Mouse (Mus musculus) forebrain, embryonic 10.5 days (tissue): ENCODE measurements around the gene Olfr56. TPM values are rescaled to one million over a fixed set of nuclear protein-coding genes. Genes with fewer than 3 reads are reported as not detected.
"Not testable (repeated sequence)": the region's sequence is repeated elsewhere in the genome, so short reads cannot be mapped to it uniquely, and the experiment has no call there.

Experiments
- DNase-seq: peaks from one replicate; pipeline ENCODE4 v3.0.0-alpha.2; 2017; ENCODE audit warnings: low spot score; ENCODE audit errors: extremely low spot score
- H3K27ac ChIP-seq: fragments of 300-500 bp; sonication (generic); 2 replicates; pipeline ENCODE4 v1.5.1; 2016; ENCODE audit warnings: mild to moderate bottlenecking
- H3K27me3 ChIP-seq: fragments of 300-500 bp; sonication (generic); 2 replicates; pipeline ENCODE4 v1.6.1; 2016; ENCODE audit warnings: mild to moderate bottlenecking; ENCODE audit not compliant: poor library complexity, severe bottlenecking
- H3K36me3 ChIP-seq: fragments of 300-500 bp; sonication (generic); replicated peaks from 2 replicates; pipeline ENCODE4 v1.6.1; 2016; ENCODE audit warnings: mild to moderate bottlenecking, moderate library complexity
- H3K4me1 ChIP-seq: fragments of 300-500 bp; sonication (generic); 2 replicates; pipeline ENCODE4 v1.6.1; 2016
- H3K4me3 ChIP-seq: fragments of 300-500 bp; sonication (generic); 2 replicates; pipeline ENCODE4 v1.5.1; 2016; ENCODE audit warnings: mild to moderate bottlenecking, moderate library complexity
- H3K9me3 ChIP-seq: fragments of 300-500 bp; sonication (generic); 2 replicates; pipeline ENCODE4 v1.6.1; 2016; ENCODE audit warnings: mild to moderate bottlenecking, moderate library complexity
- WGBS: fragments of 180-500 bp; shearing (Covaris S2); methylation state at CpG from one replicate; pipeline ENCODE4 v1.1.7; 2016; 5-methylcytosine and 5-hydroxymethylcytosine counted together
- polyA plus RNA-seq: library from polyadenylated mRNA; unstranded; fragments of >200 nt; fragmentation: Nextera tagmentation; extraction: Ambion mirVana; gene quantifications from 2 replicates; pipeline ENCODE4 v1.2.1, GENCODE M21; 2016

The Olfr56 gene
- not detected in 2 replicates for polyA plus RNA-seq

DNA sequence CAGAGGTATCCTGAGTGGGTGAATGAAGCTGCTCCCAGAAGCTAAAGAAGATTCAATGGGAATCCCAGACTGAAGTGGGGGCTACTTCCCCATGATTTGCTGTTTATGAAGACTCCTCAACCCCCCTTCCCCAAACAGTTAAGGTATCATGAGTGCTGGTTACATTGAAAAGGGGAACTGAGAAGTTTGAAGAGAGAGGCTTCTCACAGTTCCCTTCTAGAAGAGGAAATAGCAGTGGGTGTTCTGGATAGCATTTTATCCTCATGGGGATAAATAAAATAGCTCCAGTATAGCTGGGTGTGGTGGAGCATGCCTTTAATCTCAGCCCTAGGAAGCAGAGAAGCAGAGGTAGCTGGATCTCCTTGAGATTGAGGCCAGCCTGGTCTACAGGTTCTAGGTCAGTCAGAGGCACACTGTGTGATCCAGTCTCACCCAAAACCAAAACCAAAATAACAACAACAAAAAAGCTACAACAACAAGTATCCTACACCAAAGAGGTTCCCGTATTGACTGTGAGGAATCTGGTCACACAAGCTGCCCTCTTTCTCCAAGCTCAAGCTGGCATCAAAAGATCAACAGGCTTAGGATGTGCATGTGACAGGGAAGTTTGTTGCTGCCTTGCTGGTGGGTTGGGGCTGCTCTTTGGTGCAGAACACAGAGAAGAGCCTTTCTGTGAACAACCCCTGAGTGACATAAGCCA lies at the start of gene Olfr56:
Gene Olfr56 (plus strand): TSS at position 650 of the 700 bp plus-strand sequence.
- not testable (repeated sequence) for H3K27ac ChIP-seq, H3K27me3 ChIP-seq, H3K4me1 ChIP-seq, H3K36me3 ChIP-seq, DNase-seq, H3K9me3 ChIP-seq, H3K4me3 ChIP-seq
- no CpG with 5 or more reads among the region's 1 CpGs for WGBS

DNA sequence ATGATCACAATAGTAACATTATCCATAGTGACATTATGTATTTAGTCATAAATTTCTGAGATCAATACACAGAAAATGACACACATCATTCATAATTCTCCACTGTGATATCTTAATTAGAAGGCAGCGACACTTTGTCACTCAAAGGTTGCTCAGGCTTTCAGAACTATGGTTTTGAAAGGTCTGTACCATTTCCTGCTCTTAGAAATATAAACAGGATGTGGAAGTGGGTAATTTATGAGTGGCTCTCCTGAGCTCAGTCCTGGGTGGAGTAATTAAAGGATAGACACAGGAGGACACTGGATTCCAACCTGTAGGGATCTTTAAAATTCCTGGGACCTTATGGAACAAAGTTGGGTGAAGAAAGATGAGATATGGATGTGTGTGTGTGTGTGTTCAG lies 45.3 kb upstream of the Olfr56 start:
- not testable (repeated sequence) for DNase-seq, H3K36me3 ChIP-seq, H3K27me3 ChIP-seq, H3K4me1 ChIP-seq, H3K27ac ChIP-seq, H3K9me3 ChIP-seq, H3K4me3 ChIP-seq
- WGBS: 91% methylated on average over 1 of the region's 1 CpGs

DNA sequence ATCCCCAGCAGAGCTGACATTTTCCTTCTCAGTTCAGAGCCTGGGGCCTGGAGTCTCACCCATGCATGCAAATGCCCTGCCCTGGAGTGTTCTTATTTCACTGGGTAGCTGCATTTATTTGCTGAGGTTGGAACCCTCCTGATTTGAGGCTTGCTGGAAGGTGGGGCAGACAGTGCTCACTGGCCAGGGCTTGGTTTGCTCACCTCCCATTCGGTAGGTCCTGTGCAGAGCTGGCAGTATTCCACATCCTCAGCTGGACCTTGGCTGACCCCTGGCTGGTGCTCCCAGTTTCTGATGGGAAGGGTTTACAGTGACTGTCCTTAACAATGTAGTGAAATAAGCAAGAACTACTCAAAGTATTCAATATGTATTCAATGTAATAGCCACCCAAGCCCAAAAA lies 44.8 kb upstream of the Olfr56 start:
- H3K4me3 ChIP-seq, DNase-seq, H3K4me1 ChIP-seq, H3K27ac ChIP-seq, H3K36me3 ChIP-seq, H3K27me3 ChIP-seq, H3K9me3 ChIP-seq: not testable (repeated sequence)
- 72% methylated on average over 1 of the region's 1 CpGs for WGBS

DNA sequence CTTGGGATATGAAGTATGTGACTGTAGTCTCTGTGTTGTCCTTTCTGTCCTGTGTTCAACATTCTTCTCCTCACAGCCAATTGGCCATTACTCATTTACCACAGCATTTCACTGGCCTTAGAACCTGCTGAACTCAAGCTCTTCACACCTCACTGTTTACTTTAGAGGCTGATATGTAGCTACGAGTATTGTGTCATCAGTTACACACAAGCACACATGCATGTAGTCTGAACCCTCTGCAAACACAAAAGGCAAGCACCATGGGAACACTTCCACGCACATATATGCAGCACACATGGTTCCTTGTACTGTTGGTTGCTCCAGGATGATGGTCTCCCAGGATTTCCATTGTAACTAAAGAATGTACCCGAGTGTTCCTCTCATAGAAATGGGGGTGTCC lies 43.4 kb upstream of the Olfr56 start:
- DNase-seq, H3K27ac ChIP-seq, H3K36me3 ChIP-seq, H3K4me3 ChIP-seq, H3K9me3 ChIP-seq, H3K4me1 ChIP-seq, H3K27me3 ChIP-seq: not testable (repeated sequence)
- 100% methylated on average over 1 of the region's 3 CpGs for WGBS

DNA sequence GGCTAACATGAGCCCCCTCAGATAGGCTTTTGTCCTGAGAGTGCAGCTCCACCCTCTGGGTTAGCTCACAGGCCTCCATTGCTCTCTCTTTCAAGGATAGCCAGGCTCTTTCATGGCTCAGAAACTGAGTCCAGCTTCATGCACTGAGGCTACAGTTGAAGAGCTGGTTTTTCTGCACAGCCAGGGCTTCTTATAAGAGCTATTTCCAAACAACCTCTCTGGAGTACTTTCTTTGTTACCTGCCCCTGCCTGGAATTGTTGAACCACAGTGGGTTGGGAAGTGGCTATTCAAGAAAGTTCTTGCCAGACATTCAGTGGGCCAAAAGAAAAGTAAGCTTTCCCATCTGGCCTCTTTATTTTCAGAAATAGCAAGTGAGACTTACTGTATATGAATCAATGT lies 39.4 kb upstream of the Olfr56 start:
- H3K9me3 ChIP-seq, H3K27ac ChIP-seq, H3K36me3 ChIP-seq, H3K4me1 ChIP-seq, H3K27me3 ChIP-seq, H3K4me3 ChIP-seq, DNase-seq: not testable (repeated sequence)

DNA sequence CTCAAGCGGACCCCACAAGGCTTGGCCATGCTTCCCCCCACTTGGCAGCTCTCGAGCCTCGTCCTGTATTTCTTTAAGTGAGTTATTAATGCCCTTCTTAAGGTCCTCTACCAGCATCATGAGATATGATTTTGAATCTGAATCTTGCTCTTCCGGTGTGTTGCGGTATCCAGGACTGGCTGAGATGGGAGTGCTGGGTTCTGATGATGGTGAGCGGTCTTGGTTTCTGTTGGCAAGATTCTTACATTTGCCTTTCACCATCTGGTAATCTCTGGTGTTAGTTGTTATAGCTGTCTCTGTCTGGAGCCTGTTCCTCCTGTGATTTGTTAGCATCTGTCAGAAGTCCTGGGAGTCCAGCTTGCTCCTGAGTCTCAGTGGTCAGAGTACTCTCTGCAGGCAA lies 32.6 kb upstream of the Olfr56 start, which contains the start of gene Psme2b:
Gene Psme2b (minus strand): TSS at position 101 of the 400 bp plus-strand sequence.
- not testable (repeated sequence) for H3K4me3 ChIP-seq, H3K27me3 ChIP-seq, H3K27ac ChIP-seq, H3K36me3 ChIP-seq, H3K4me1 ChIP-seq, H3K9me3 ChIP-seq, DNase-seq
- WGBS: 93% methylated on average over 6 of the region's 6 CpGs

DNA sequence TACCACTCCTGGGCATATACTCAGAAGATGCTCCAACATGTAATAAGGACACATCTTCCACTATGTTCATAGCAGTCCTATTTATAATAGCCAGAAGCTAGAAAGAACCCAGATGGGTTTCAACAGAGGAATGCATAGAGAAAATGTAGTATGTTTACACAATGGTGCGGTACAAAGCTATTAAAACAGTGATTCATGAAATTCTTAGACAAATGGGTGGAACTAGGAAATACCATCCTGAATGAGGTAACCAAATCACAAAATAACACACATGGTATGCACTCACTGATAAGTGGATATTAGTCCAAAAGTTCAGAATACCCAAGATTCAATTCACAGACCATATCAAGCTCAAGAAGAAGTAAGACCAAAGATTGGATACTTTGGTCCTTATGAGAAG lies 4.0 kb upstream of the Olfr56 start:
- not testable (repeated sequence) for DNase-seq, H3K4me3 ChIP-seq, H3K27me3 ChIP-seq, H3K9me3 ChIP-seq, H3K36me3 ChIP-seq, H3K27ac ChIP-seq, H3K4me1 ChIP-seq
- WGBS: no CpG with 5 or more reads among the region's 1 CpGs

DNA sequence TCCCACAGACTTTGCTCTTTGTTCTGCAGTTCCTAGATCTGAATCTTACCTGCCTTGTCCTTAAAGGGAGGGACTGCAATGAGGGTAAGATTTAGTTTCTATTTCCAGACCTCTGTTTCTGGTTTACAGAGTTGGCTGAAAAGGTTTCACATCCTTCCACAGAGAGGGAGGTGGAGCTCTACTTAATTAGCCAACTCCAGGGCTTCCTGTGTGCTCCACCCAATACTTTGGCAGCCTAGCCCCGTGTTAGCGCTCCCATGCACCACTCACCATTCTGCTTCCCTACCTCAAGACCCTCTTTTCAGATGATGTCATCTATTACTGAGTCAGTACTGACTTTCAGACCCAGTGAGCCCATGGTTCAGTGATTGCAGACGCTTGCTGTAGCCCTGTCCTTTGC lies 562 bp downstream of the Olfr56 start, which contains the start of gene 9930111J21Rik1:
Gene 9930111J21Rik1 (minus strand): TSS at position 148 of the 400 bp plus-strand sequence.
- WGBS: no CpG with 5 or more reads among the region's 3 CpGs
- H3K9me3 ChIP-seq, H3K4me1 ChIP-seq, H3K27me3 ChIP-seq, DNase-seq, H3K36me3 ChIP-seq, H3K27ac ChIP-seq, H3K4me3 ChIP-seq: not testable (repeated sequence)

DNA sequence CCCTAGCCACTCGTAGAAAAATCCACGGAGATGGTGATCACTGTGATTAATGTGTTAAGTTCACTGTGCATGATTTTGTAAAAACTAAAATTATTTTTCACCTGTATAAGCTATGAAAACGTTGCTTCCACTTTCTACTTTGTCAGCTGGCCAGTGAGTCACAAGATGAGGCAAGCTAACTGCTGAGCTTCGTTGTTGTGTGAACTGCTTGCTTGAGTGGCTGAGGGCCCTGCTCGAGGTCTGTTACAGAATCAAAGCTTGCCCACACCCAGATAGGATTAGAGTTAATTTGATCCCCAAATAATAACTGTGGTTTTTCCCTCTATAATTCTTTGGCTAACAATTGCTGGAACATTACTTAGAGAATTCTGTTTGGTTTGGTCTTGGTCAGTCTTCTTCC lies 1.4 kb downstream of the Olfr56 start:
- H3K27me3 ChIP-seq: not testable (repeated sequence)

DNA sequence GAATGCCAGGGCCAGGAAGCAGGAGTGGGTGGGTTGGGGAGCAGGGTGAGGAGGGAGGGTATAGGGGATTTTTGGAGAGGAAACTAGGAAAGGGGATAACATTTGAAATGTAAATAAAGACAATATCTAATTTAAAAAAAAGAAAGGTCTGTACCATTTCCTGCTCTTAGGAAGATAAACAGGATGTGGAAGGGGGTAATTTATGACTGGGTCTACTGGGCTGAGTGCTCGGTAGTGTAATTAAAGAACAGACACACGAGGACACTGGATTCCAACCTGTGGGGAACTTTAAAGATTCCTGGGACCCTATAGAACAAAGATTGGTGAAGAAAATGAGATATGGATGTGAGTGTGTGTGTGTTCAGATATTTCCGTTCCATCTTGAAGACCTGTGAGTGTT lies 4.2 kb downstream of the Olfr56 start:
- DNase-seq, H3K27ac ChIP-seq, H3K4me1 ChIP-seq, H3K27me3 ChIP-seq, H3K36me3 ChIP-seq, H3K9me3 ChIP-seq, H3K4me3 ChIP-seq: not testable (repeated sequence)
- WGBS: no CpG with 5 or more reads among the region's 3 CpGs

More for the DNA sequence above, 1.4 kb downstream of the Olfr56 start:
- not testable (repeated sequence) for H3K4me3 ChIP-seq, H3K4me1 ChIP-seq, H3K36me3 ChIP-seq, DNase-seq, H3K9me3 ChIP-seq, H3K27ac ChIP-seq
- WGBS: no CpG with 5 or more reads among the region's 5 CpGs

DNA sequence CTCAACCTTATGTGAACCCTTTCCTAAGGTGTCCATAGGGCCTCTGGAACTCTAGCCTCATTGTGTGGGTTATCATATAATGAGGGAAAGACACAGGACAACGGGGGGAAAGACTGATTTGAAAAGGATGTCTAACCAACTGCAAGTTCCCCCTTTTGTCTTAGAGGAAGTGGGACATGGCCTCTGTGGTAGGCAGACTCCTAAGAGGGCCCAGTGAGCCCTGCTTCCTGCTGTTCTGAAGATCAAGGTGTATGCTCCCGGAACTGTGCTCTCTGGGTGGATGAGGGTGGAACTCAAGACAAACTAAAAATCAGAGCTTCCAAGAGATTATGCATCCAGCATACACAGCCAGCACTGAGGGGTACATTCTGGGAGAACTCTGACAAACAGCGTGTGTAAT lies 9.5 kb downstream of the Olfr56 start:
- H3K27me3 ChIP-seq, H3K27ac ChIP-seq, H3K4me3 ChIP-seq, H3K9me3 ChIP-seq, DNase-seq, H3K36me3 ChIP-seq, H3K4me1 ChIP-seq: not testable (repeated sequence)
- WGBS: 77% methylated on average over 2 of the region's 3 CpGs

DNA sequence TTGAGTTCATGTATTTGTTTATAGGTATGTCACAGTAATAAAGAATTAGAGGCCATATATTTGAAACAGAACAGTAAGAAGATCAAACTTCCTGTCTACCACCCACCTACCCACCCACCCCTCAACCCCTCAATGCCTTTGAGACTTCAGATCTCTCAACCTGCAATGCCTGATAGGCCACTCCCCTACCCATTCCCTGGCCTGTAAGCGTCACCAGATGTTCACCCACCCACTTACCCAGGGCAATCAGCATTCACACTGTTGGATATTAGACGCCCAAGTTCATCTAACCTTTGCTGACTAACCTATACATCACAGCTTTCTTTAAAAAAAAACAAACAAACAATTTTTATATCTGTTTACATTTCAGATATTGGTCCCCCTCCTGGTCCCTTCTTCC lies 11.3 kb downstream of the Olfr56 start:
- not testable (repeated sequence) for H3K27me3 ChIP-seq, DNase-seq, H3K36me3 ChIP-seq, H3K9me3 ChIP-seq, H3K27ac ChIP-seq, H3K4me3 ChIP-seq, H3K4me1 ChIP-seq
- WGBS: 80% methylated on average over 2 of the region's 2 CpGs

DNA sequence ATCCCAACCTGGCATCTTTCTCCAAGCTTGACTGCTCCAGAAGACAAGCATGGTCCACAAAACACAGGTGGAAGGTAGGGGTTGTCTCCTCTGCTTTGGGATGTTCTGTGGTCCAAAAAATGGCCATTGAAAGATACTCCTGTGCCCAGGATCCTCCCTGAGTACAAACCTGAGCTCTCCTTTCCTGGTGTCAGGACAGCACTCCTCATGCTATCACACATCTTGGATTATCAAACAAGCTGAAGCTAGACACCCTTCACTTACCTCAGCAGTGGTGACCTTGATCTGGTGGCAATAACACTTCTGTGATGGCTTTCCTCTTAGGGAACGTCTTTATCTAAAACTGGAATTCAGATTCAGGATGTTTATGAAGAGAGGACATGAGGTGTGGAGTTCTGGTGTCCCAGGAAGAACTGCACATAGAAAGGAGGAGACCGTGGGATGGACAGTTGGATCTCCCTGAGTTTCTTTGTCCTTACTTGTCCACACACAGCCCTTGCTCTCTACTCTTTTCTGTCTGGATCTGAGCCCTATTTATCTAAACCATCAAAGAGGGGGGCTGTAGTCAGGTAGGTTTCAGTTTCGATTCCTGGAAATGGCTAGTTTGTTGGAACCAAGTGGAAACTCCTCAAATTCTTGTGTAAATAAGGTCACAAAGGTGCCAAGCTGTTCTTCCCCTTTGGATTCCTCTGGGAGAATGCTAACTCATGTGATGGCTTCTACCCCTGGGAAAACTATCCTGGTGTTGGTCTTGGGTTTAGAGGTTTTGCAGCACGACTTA lies 13.2 kb downstream of the Olfr56 start, which contains the start of gene Gm12185:
Gene Gm12185 (minus strand): TSS at position 487 of the 781 bp plus-strand sequence.
- not testable (repeated sequence) for H3K4me1 ChIP-seq, H3K36me3 ChIP-seq, H3K9me3 ChIP-seq, DNase-seq, H3K4me3 ChIP-seq, H3K27me3 ChIP-seq, H3K27ac ChIP-seq
- 75% methylated on average over 4 of the region's 4 CpGs for WGBS
